Mouse (Mus musculus): ENCODE data around the gene Fbxo5. TPM values are rescaled to one million over a fixed set of nuclear protein-coding genes. Genes with fewer than 3 reads are reported as not detected.

The Fbxo5 gene
- total RNA-seq (2021), result 1 to 10 TPM; 1.3 to 1.5 TPM

DNA sequence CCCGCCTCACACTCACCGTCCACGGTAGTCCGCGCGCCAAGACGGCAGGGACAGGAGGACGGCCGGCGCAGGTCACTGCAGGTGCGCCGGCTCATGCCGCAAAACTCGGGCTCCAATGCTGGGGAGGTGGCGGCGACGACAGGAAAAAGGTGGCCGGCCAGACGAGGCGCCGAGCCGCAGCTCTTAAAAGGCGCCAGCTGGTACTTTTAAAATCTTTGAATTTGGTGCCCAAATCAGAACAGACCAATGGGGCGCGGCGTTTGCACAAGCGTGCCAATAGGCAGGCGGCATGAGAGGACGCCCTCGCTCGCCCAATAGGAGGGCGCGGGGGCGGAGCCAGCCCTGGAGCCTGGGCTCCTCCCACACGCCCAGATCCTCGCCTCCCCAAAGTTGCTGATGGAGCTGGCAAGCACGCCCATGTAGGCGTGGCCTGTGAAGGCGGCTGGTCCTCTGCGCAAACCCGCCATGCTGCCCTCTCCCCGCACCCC lies at the start of gene Fbxo5:
Fbxo5 (minus strand) TSS at position 358 of the 488 bp plus-strand sequence.
- DNase-seq, result peak; percentile 98 to 99

GRCm38 (mm10) chr10:5853290-5853868 lies 48.0 kb upstream of the Fbxo5 start:
- DNase-seq, result no peak

- no peak for DNase-seq
These were observed 41.5 kb upstream of the Fbxo5 start for GRCm38 (mm10) chr10:5846939-5847338.

DNA sequence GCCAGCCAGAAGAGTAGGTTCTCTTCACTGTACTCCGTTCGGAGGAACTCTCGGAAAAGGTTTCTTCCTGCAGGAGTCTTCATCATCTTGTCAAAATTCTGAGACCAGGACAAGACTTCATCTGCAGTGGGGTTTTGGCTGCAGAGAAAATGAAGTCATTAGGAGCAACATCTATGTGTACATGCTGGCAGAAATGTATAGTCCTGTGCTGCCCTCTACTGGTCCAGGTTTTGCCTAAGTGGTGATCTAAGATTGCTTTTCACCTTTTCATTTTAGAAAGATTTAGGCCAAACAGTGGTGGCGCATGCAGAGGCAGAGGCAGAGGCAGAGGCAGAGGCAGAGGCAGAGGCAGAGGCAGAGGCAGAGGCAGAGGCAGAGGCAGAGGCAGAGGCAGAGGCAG lies 36.0 kb upstream of the Fbxo5 start:
- DNase-seq, result no peak

DNA sequence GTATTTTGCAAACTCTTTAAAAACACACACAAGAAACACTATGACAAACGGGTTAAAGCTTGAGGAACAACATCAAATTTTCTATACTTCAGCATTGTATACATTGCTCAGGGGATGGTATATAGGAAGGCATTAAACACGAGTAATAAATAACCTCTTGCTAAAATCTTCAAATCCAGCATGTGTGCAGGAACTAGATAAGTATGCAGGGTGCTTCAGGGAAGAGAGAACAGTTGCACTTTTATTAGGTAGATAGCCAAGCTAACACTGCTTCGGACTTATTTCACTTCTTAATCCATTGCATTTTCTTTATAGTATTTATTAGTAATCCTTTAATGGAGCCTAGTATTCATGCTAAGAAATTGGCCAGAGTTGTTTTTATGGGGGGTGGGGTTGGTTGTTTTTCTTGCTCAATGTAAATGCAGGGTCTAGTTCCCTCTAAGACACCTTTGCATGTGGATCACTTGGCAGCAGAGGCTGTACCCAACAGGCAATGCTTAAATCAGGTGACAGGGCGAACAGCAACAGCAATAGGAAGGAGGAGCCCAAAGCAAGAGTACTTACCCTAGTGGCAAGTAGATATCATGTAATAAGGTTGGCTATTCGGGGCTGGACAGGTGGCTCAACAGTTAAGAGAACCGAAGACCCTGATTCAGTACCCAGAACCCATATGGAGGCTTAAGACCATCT lies 21.1 kb upstream of the Fbxo5 start:
- no peak for DNase-seq

- no peak for DNase-seq
These were observed 19.4 kb upstream of the Fbxo5 start for GRCm38 (mm10) chr10:5824779-5825178.

DNA sequence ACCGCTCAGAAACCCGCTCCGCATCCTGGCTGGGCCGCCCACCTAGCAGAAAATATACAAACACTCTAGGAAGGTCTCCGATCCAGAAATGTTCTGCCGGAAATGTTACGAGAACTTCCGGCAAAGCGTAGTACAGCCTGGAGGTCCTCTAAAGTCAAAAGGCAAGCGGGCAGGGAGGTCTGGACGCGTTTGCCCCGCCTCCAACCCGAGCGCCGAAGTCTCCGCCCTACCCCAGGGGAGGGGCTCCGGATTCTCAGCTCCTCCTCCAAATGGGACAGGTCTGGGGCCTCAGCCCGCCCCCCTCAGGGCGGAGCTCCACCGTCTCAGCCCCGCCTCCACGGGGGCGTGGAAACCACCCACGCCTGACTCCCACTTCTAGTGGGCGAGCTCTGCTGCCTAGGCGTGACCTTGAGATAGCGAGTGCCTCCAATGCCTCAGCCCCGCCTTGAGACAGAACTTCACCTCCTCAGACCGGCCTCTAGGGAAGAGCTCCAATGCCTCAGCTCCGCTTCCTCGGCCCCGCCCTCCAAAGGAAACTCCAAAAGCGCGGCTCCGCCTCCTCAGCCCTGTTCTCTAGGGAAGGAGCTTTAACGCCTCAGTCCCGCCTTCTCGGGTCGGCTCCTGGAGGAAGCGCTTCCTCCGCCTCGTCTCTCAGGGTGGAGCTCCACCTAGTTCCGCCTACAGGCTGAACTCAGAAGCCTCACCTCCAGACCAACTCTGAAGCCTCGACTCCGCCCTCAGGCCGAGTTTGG lies 18.5 kb upstream of the Fbxo5 start, which contains the start of gene Mtrf1l:
Mtrf1l (minus strand) TSS at position 171 of the 752 bp plus-strand sequence.
- DNase-seq, result peak; percentile 94 to 96

GRCm38 (mm10) chr10:5823291-5823739 lies 17.9 kb upstream of the Fbxo5 start:
- peak; percentile 21 to 28 for DNase-seq

GRCm38 (mm10) chr10:5818772-5819171 lies 13.4 kb upstream of the Fbxo5 start:
- DNase-seq, result no peak

- no peak for DNase-seq
These were observed 10.6 kb upstream of the Fbxo5 start for GRCm38 (mm10) chr10:5815968-5816367.

DNA sequence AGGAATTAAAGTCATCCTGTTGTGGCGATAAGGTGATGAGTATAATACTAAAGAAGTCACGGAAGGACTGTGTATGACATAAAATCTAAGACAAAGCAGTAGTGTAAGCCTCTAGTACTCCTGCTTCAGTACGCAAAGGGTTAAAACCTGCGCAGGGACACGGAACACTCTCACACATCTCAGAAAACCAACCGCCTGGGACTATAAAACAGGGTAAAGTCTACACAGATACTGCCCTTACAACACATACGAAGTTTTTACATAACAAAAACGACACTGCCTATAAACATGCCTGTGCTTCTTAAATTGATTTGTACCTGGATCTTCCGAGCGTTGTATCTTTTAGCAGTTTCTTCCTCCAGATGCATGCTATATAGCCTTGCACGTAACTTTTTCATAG lies 8.3 kb upstream of the Fbxo5 start:
- DNase-seq, result no peak

- no peak for DNase-seq
These were observed 2.3 kb upstream of the Fbxo5 start for GRCm38 (mm10) chr10:5807683-5808082.

DNA sequence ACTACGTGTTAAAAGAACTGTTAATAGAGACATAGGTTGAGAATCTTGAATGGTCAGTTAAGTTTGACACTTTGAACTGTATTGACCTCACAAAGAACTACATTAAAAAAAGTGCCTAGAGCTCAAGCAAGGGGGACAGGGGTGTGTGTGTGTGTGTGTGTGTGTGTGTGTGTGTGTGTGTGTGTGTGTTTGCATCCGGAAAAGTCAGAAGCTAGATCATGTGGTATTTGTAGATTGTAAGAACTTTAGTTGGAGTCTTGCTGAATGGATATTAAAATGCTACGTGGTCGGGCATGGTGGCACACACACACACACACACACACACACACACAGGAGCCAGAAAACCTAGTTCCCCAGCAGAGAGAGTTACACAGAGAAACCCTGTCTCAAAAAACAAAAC lies 1.6 kb upstream of the Fbxo5 start:
- DNase-seq, result no peak

- DNase-seq, result no peak
These were observed 1.0 kb upstream of the Fbxo5 start for GRCm38 (mm10) chr10:5806416-5806815.

DNA sequence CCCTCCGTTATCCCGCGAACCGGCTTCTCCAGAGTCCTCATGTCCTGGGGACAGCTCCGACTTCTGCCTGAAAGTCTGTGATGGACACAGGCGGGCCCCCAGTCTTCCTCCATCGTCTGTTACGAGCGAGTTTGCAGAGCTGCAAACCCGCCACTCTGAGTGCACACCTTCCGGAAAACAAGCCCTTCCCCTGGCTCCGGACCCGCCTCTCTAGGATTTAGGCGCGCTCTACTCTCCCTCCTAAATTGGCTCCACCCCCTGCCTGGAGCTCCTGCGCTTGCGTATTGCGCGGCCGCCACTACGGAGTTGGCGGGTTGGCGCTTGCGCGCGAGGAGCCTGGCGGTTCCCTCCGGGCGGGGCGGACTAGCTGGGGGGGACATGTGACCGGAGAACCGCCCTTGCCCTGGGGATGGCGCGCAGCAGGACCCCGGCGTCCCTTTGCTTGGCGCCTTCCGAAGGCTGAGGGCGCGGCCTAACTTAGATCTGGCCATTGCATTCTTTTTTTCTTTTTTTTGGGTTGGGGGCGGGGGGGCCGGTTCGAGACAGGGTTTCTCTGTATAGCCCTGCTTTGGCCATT lies 419 bp upstream of the Fbxo5 start:
- DNase-seq, result peak; percentile 93 to 94

DNA sequence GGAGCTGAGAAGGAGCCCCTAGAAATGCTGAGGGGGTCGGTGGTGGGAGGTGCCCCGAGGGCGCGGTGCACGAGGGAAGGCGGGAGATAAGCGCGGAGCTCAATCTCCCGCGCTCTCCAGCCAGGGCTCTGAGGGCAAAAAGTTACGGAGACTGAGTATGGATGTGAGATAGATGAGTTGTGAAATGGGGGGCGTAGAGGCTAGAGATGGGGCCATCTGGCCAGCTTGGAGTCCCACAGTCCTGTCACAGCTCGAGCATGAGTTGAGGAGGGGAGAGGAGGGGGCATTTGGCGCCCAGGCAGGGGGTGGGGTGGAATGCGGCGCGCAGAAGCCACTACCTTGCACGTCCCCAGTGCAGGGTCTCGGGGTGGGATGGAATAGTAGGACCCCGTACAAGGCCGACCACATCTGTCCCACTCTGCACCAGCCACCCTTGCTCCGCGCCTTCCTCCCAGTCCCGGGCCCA lies 676 bp downstream of the Fbxo5 start:
- DNase-seq, result no peak

DNA sequence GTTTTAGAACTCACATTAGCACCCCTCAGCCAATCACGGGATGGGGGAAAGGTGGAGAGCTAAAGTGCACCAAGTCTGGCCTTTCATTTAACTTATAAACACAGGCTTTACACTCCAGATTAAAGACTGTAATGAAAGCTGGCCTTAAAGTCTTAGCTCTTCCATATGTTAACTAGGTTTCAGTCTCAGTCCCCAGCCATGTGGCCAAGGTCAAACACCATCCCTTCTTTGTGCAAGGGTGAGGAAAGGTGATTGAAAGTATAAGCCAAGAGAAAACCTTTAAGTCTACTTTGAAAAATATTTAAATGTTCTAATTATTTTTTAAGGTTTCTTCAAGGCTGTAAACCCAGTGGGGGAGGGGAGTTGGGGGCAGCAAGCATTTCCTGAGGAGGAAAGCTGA lies 1.7 kb downstream of the Fbxo5 start:
- DNase-seq, result no peak

DNA sequence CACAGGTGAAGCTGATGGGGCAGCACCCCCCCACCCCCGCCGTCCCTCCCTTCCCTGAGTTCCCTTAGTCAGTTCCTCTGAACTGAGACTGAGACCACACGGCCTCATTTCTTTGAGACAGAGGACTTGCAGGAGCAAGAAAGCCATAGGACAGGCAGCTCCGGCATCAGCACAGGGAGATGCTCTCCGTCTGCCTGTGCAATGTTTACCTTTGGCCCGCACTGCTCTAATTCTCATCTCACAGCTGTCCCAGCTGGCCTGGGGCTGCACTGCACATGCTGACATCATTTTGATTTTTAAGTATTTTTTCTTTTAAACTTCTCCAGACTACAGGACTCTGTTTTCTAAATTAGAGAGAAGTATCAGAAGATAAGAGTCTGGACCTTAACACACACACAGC lies 2.5 kb downstream of the Fbxo5 start:
- no peak for DNase-seq

- DNase-seq, result no peak
These were observed 4.9 kb downstream of the Fbxo5 start for GRCm38 (mm10) chr10:5800490-5800889.

DNA sequence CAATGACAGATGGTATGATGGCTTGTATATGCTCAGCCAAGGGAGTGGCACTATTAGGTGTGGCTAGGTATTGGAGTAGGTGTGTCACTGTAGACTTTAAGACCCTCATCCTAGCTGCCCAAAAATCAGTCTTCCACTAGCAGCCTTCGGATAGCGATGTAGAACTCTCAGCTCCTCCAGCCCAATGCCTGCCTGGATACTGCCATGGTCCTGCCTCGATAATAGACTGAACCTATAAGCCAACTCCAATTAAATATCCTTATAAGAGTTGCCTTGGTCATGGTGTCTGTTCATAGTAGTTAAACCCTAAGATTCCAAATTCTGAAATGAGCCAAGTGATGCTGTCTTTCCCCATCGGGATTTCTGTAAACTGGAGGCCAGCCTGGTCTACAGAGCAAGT lies 7.3 kb downstream of the Fbxo5 start:
- DNase-seq, result no peak

GRCm38 (mm10) chr10:5790657-5791056 lies 14.7 kb downstream of the Fbxo5 start:
- DNase-seq, result peak; percentile 45

DNA sequence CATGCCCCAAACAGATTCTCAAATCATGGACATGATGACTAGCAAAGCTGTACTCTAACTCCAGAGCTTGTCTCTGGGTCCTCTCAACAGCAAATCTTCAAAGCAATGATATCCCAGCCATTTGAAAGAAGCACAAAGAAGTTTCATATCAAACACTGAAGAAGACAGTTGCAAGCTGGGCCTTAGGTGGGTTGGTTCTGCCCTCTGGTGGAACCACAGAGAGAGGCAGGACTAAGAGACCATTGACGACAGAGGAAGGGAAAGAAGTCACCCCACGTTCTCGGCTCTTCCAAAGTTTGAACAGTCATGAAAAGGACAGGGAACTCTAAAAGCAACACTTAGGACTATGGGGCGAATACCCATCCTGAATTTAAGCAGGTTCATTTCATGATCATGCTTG lies 18.5 kb downstream of the Fbxo5 start:
- DNase-seq, result peak; percentile 5 to 14
